Mouse (Mus musculus) forebrain, embryonic 13.5 days (tissue): ENCODE measurements around the gene Crlf3. TPM values are rescaled to one million over a fixed set of nuclear protein-coding genes. Genes with fewer than 3 reads are reported as not detected.
"Not testable (repeated sequence)": the region's sequence is repeated elsewhere in the genome, so short reads cannot be mapped to it uniquely, and the experiment has no call there.

Experiments
- ATAC-seq: fragments of 200-750 bp; cut with Nextera tagmentation; 2 replicates; pipeline ENCODE4 v1.8.0; 2017
- H3K27ac ChIP-seq: fragments of 300-500 bp; sonication (generic); 2 replicates; pipeline ENCODE4 v1.5.1; 2015; ENCODE audit warnings: inconsistent platforms, mild to moderate bottlenecking, moderate library complexity
- H3K27me3 ChIP-seq: fragments of 300-500 bp; sonication (generic); 2 replicates; pipeline ENCODE4 v1.6.1; 2015; ENCODE audit warnings: mild to moderate bottlenecking, inconsistent platforms
- H3K36me3 ChIP-seq: fragments of 300-500 bp; sonication (generic); 2 replicates; pipeline ENCODE4 v1.6.1; 2015; ENCODE audit warnings: mild to moderate bottlenecking, inconsistent platforms; ENCODE audit not compliant: poor library complexity, severe bottlenecking
- H3K4me1 ChIP-seq: fragments of 300-500 bp; sonication (generic); 2 replicates; pipeline ENCODE4 v1.6.1; 2015; ENCODE audit warnings: inconsistent platforms
- H3K4me2 ChIP-seq: fragments of 300-500 bp; sonication (generic); 2 replicates; pipeline ENCODE4 v1.6.1; 2015; ENCODE audit warnings: inconsistent platforms, mild to moderate bottlenecking, moderate library complexity
- H3K4me3 ChIP-seq: fragments of 300-500 bp; sonication (generic); 2 replicates; pipeline ENCODE4 v1.5.1; 2015; ENCODE audit warnings: mild to moderate bottlenecking, inconsistent platforms
- H3K9ac ChIP-seq: fragments of 300-500 bp; sonication (generic); 2 replicates; pipeline ENCODE4 v1.6.1; 2015; ENCODE audit warnings: mild to moderate bottlenecking, inconsistent platforms
- H3K9me3 ChIP-seq: fragments of 300-500 bp; sonication (generic); replicated peaks from 2 replicates; pipeline ENCODE4 v1.6.1; 2016; ENCODE audit warnings: inconsistent platforms
- WGBS: fragments of 180-500 bp; shearing (Covaris S2); methylation state at CpG from one replicate; pipeline ENCODE4 v1.1.7; 2015; 5-methylcytosine and 5-hydroxymethylcytosine counted together
- polyA plus RNA-seq: library from polyadenylated mRNA; unstranded; fragments of >200 nt; fragmentation: Nextera tagmentation; extraction: Ambion mirVana; gene quantifications from 2 replicates; pipeline ENCODE4 v1.2.1, GENCODE M21; 2015

Gene Crlf3
- polyA plus RNA-seq, 1 experiment from 2014 or later, result 24.1 TPM

DNA sequence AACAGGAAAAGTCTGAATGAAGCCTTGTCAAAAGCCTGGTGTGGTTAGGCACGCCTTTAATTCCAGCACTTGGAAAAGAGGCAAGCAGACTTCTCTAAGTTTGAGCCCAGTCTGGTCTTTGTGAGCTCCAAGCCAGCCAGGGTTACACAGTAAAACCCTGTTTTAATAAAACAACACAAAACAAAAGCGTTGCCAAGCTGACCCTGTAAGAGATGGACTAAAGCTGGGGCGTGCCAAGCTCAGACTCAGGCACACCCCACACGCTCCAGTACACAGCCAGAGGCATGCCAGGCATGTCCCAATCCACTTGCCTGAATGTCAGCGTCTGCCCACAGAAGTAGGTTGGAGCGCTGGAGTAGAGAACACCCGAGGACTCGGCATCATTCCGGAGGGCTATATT is 24.6 kb downstream of the Crlf3 start:
- H3K27ac ChIP-seq, result no peak overlapping the region
- ATAC-seq, result no peak
- H3K4me3 ChIP-seq, result no peak overlapping the region
- no peak overlapping the region for H3K4me2 ChIP-seq
- no peak overlapping the region for H3K9ac ChIP-seq
- H3K4me1 ChIP-seq, result no peaks in the 10 kb centered on the region
- H3K36me3 ChIP-seq, result peaks cover 54% of the 10 kb centered on the region
- H3K9me3 ChIP-seq, result no peaks in the 10 kb centered on the region
- H3K27me3 ChIP-seq, result no peaks in the 10 kb centered on the region
- WGBS, result 91% methylated on average over 9 of the region's 9 CpGs

DNA sequence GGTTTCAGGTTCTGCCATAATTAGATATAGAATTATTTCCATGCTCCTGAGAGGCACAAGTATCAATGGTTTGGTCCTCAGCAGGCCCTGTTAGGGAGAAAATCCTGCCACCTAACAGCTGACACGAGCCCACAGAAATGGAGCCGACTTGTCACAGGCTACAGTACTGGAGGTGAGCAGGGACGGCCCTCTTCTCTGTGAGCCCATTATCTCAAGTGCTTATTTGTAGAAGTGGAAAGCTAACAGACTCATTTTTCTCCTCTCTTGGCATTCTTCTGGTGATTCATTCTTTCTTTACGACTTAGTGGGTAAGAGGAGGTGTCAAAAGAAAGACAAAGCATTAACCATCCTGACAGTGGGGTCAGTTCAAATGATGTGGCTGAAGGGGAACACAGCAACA is 26.1 kb downstream of the Crlf3 start:
- Histone ChIP-seq H3K4me1 (no peaks in the 10 kb centered on the region), H3K27me3 (no peaks in the 10 kb centered on the region), H3K9ac (no peak overlapping the region), H3K4me2 (no peak overlapping the region), H3K36me3 (peaks cover 48% of the 10 kb centered on the region), H3K9me3 (no peaks in the 10 kb centered on the region), H3K27ac (no peak overlapping the region), H3K4me3 (no peak overlapping the region)
- 78% methylated on average over 4 of the region's 4 CpGs for WGBS
- no peak for ATAC-seq

DNA sequence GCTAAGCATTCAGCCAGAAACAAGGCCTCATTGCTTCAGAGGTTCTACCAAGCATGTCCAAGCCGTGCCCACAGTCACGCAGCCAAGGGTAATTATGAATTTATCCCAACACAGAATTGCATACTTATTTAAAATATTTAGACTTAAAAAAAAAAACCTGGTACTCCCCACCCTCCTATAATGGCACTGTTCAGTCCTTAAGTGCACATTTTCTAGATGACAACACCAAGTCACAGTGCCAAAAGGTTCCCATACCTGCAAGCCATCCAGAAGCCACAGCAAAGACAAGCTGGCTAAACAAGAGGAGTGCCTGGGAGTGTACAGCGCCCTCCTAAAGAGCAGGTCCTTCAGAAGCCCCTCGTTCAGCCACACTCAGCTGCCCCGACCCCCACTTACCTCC is 27.6 kb downstream of the Crlf3 start:
- 85% methylated on average over 5 of the region's 5 CpGs for WGBS
- no peak overlapping the region for H3K4me2 ChIP-seq
- H3K36me3 ChIP-seq, result peaks cover 52% of the 10 kb centered on the region
- H3K4me1 ChIP-seq, result no peaks in the 10 kb centered on the region
- no peak overlapping the region for H3K9ac ChIP-seq
- no peak overlapping the region for H3K27ac ChIP-seq
- H3K4me3 ChIP-seq, result no peak overlapping the region
- no peak for ATAC-seq
- H3K9me3 ChIP-seq, result no peaks in the 10 kb centered on the region
- no peaks in the 10 kb centered on the region for H3K27me3 ChIP-seq

DNA sequence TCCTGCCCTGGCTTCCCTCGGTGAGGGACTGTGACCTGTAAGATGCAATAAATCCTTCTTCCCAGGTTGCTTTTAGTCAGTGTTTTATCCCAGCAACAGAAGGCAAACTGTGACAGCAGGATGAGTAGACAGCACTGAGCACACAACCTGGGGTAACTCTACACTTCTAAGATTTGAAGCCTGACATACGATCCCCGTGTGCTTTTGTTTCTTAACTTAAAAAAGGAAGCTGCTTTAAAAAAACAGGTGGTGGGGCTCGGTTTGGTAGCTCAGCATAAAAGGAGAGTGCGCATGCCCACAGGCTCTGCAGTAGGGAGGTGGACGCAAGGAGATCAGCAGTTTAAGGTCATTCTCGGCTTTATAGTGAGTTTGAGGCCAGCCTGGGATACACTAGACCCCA is 28.3 kb downstream of the Crlf3 start:
- no peak for ATAC-seq
- Histone ChIP-seq H3K4me3 (no peak overlapping the region), H3K9ac (no peak overlapping the region), H3K27ac (no peak overlapping the region), H3K9me3 (no peaks in the 10 kb centered on the region), H3K27me3 (no peaks in the 10 kb centered on the region), H3K4me2 (no peak overlapping the region), H3K4me1 (no peaks in the 10 kb centered on the region), H3K36me3 (peaks cover 54% of the 10 kb centered on the region)
- 83% methylated on average over 7 of the region's 7 CpGs for WGBS

DNA sequence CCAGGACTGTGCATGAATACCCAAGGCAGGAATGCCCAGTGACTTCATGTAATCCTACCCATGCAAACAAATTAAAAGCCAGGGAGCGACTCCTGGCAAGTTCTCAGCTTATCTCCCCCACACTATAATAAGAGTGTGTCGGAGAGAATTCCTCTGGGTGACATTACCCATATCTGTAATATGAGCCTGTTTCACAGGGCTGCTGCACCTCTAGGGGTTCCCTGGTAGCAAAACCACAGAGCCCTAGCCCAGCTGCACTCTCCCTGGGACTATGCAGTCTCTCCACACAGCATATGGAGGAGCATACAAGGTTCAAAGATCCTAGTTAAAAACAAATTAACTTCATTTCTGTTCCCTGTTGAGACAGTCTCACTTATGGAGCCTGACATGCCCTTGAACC is 30.7 kb downstream of the Crlf3 start:
- Histone ChIP-seq H3K4me1 (no peaks in the 10 kb centered on the region), H3K36me3 (peaks cover 41% of the 10 kb centered on the region), H3K4me3 (no peak overlapping the region), H3K9ac (no peak overlapping the region), H3K27me3 (no peaks in the 10 kb centered on the region), H3K9me3 (no peaks in the 10 kb centered on the region), H3K4me2 (no peak overlapping the region), H3K27ac (no peak overlapping the region)
- WGBS, result 72% methylated on average over 2 of the region's 2 CpGs
- no peak for ATAC-seq

DNA sequence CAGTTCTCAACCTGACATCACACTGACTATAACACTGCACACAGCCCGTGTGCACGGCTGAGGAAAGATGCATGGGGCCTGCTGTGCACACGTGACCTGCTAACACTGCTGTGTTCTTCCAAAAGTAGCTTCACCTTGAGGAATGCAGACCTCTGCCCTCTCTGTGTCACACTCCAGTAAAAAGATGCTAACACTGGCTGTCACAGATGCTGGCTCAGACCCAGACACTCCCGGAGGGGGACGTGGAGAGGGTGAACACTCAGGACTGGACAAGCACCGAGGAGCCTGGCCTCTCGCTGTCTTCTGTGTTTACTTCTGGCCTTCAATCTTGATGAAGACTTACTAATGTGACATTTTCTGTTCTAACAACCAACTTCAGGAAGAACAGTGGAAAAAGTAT is 33.9 kb downstream of the Crlf3 start:
- WGBS, result 92% methylated on average over 7 of the region's 7 CpGs
- no peaks in the 10 kb centered on the region for H3K4me1 ChIP-seq

DNA sequence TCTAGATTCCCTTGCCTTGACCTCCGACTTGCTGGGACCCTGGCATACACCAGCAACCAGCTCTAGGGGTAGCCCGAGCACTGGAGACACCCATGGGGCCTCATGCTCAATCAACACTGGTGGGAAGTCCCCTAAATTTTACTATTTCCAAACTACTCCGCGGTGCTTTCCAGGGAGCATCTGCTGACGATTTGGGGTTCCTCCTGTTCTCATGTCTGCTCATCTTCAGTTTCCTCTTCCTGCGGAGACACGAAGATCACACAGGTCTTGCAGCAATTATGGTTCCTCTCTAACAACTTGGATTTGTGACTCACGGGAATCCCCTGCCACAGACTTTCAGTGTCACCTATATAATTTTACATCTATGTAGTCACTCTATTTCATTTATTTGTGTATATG is 37.4 kb downstream of the Crlf3 start:
- 91% methylated on average over 8 of the region's 8 CpGs for whole genome bisulfite sequencing
- ATAC-seq, result no peak
- H3K27me3 ChIP-seq, result no peaks in the 10 kb centered on the region
- H3K9me3 ChIP-seq, result no peaks in the 10 kb centered on the region
- H3K9ac ChIP-seq, result no peak overlapping the region
- peaks cover 20% of the 10 kb centered on the region for H3K36me3 ChIP-seq
- no peak overlapping the region for H3K4me3 ChIP-seq
- H3K4me1 ChIP-seq, result no peaks in the 10 kb centered on the region
- H3K4me2 ChIP-seq, result no peak overlapping the region
- H3K27ac ChIP-seq, result no peak overlapping the region

More for the DNA sequence above, 33.9 kb downstream of the Crlf3 start:
- H3K36me3 ChIP-seq, result peaks cover 21% of the 10 kb centered on the region
- no peak overlapping the region for H3K4me3 ChIP-seq
- no peak overlapping the region for H3K4me2 ChIP-seq
- no peak overlapping the region for H3K9ac ChIP-seq
- H3K27ac ChIP-seq, result no peak overlapping the region
- H3K9me3 ChIP-seq, result no peaks in the 10 kb centered on the region
- ATAC-seq, result no peak
- H3K27me3 ChIP-seq, result no peaks in the 10 kb centered on the region

DNA sequence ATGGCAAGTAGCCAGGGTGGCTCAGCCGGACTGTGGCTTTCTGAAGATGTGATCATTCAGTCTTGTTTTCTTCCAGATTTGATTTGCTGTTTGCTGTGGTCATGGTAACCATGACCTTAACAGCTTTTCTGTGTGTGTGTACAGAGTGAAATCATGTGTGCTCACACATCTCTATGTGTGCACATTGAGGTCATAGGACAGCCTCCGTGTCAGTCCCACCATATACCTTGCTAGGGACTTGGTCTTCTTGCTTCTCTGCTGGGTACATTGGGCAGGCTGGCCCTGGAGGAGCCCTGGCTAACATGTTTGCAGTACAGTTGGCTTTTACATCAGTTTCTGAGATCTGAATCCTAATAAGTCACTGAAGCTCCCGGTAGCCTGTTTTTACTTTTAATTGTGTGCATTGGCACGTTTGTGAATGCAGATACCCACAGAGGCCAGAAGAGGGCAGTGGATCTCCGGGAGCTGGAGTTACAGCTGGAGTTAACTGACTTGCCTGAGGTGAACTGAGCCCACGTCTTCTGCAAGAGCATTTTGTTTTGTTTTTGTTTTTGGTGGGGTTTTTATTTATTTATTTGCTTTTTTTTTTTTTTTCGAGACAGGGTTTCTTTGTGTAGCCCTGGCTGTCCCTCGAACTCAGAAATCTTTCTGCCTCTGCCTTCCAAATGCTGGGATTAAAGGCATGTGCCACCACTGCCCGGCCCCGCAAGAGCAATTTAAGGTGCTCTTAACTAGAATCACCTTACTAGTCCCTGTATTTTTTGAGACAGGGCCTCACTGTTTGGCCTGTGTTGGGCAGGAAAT is 38.0 kb downstream of the Crlf3 start:
- no peak for ATAC-seq
- Histone ChIP-seq H3K9me3 (no peaks in the 10 kb centered on the region), H3K4me1 (no peaks in the 10 kb centered on the region), H3K9ac (no peak overlapping the region), H3K36me3 (peaks cover 15% of the 10 kb centered on the region), H3K4me2 (no peak overlapping the region), H3K4me3 (no peak overlapping the region), H3K27ac (no peak overlapping the region), H3K27me3 (no peaks in the 10 kb centered on the region)
- 56% methylated on average over 10 of the region's 10 CpGs for WGBS

DNA sequence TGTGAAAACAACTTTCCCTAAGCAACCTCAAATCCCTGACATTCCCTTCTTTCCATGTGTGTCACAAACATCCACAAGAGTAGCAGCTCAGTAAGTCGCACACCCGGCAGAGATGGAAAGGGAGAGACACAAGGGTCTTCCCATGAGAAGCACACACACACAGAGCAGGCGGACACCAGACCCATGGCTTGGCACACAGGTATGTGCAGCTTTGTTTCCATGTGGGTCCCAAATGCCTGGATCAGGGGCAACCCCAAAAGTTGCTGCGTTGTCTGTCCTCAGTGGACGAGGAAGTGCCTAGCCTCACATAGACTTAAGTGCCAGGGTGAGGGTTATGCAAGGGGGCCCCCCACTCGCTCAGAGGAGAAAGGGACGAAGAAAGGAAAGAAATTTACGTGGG is 43.3 kb downstream of the Crlf3 start:
- Histone ChIP-seq H3K27ac (no peak overlapping the region), H3K36me3 (peaks cover 29% of the 10 kb centered on the region), H3K4me3 (no peak overlapping the region), H3K4me2 (no peak overlapping the region), H3K4me1 (no peaks in the 10 kb centered on the region), H3K9ac (no peak overlapping the region), H3K9me3 (no peaks in the 10 kb centered on the region), H3K27me3 (no peaks in the 10 kb centered on the region)
- ATAC-seq, result no peak
- 78% methylated on average over 8 of the region's 8 CpGs for WGBS

DNA sequence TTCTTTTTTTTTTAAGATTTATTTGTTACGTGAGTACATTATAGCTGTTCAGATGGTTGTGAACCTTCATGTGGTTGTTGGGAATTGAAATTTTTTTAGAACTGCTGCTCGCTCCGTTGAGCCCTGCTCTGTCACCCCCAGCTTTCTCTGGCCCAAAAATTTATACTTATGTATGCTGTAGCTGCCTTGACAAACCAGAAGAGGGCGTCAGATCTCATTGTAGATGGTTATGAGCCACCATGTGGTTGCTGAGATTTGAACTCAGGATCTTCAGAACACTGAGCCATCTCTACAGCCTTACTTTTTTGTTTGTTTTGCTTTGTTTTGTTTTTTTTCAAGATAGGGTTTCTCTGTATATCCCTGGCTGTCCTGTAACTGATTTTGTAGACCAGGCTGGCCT is 59.5 kb downstream of the Crlf3 start:
- H3K4me1 ChIP-seq, result no peaks in the 10 kb centered on the region
- no peak overlapping the region for H3K9ac ChIP-seq
- no peak overlapping the region for H3K27ac ChIP-seq
- 88% methylated on average over 4 of the region's 4 CpGs for WGBS
- H3K4me3 ChIP-seq, result no peak overlapping the region
- ATAC-seq, result no peak
- H3K9me3 ChIP-seq, result no peaks in the 10 kb centered on the region
- H3K4me2 ChIP-seq, result no peak overlapping the region
- H3K27me3 ChIP-seq, result no peaks in the 10 kb centered on the region
- H3K36me3 ChIP-seq, result peaks cover 74% of the 10 kb centered on the region

DNA sequence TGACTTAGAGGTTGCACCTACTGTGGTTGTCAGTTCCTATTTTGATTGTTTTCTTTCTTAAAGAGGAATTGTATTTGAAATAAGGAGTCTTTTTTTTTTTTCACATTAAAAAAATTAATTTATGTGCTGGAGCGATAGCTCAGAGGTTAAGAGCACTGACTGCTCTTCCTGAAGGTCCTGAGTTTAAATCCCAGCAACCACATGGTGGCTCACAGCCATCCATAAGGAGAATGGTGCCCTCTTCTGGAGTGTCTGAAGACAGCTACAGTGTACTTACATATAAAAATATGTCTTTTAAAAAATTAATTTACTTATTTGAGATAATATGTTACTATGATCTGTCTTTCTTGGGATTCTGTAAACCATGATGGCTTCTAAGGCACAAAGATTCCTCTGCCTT is 61.0 kb downstream of the Crlf3 start:
- Histone ChIP-seq H3K4me3 (no peak overlapping the region), H3K4me2 (no peak overlapping the region), H3K27me3 (no peaks in the 10 kb centered on the region), H3K4me1 (no peaks in the 10 kb centered on the region), H3K9ac (no peak overlapping the region), H3K36me3 (peaks cover 75% of the 10 kb centered on the region), H3K9me3 (no peaks in the 10 kb centered on the region), H3K27ac (no peak overlapping the region)
- no peak for ATAC-seq
- 92% methylated on average over 1 of the region's 1 CpGs for WGBS

DNA sequence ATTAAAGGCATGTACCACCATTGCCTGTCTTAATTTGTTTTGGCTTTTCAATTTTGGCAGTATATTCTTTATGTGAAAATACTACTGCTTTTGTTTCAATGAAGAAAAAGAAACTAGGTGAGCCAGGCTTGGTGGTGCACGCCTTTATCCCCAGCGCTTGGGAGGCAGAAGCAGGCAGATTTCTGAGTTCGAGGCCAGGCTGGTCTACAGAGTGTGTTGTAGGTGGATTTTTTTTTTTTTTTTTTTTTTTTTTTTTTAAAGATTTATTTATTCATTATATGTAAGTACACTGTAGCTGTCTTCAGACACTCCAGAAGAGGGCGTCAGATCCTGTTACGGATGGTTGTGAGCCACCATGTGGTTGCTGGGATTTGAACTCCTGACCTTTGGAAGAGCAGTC is 64.3 kb downstream of the Crlf3 start:
- not testable (repeated sequence) for H3K4me3 ChIP-seq, H3K4me1 ChIP-seq, H3K9me3 ChIP-seq, H3K4me2 ChIP-seq, H3K27me3 ChIP-seq, H3K27ac ChIP-seq, ATAC-seq, H3K9ac ChIP-seq
- 97% methylated on average over 3 of the region's 5 CpGs for WGBS
- H3K36me3 ChIP-seq, result peaks cover 75% of the 10 kb centered on the region
